Mouse (Mus musculus): ENCODE data around the gene Pax5.

GRCm38 (mm10) chr4:44755553-44756133, 45.4 kb upstream of the Pax5 start, which contains the start of gene Zcchc7:
- TF ChIP-seq CTCF (IDR thresholded peaks at IDR 0.05) (no peak), EP300 (IDR thresholded peaks at IDR 0.05) (peak; percentile 71; the same call in 1 of the 2 replicates)
